Mouse (Mus musculus) A20 (cell line): ENCODE measurements around the gene Cobll1.
"Not testable (repeated sequence)": the region's sequence is repeated elsewhere in the genome, so short reads cannot be mapped to it uniquely, and the experiment has no call there.

ENCODE experiments used
- DNase-seq: peaks from one replicate; pipeline ENCODE4 v3.0.0-alpha.2; 2011; ENCODE audit warnings: low read depth, low spot score

The Cobll1 gene

DNA sequence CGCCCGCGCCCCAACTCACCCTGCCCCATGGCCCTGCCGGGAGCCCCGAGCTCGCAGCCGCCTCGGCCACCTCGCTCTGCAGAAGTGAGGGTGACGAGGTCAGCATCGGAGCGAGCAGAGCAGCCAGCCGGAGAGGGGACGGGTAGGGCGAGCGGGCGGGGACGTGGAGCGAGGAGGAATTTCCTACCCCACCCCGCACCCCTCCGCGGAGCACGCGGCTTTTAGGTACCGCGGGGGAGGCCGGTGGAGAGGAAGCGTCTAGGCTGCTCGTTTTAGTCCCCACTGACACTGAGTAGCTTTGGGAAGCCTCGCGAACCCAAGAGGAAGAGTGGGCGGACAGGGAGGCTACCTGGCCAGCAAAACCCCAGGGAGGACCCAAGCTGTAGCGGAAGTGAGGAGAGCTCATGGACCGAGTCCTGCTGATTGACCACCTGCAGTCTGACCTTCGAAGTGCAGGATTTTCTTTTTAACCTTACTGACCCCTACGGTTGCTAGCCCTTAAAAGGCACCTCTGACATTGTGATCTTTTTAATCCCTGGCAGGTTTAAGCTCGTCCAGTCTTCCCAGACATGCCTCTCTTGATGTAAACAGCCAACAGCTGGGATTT lies at the start of gene Cobll1:
Gene Cobll1, minus strand, starts transcription at position 440 of the 607 bp plus-strand sequence.
- no peak for DNase-seq

DNA sequence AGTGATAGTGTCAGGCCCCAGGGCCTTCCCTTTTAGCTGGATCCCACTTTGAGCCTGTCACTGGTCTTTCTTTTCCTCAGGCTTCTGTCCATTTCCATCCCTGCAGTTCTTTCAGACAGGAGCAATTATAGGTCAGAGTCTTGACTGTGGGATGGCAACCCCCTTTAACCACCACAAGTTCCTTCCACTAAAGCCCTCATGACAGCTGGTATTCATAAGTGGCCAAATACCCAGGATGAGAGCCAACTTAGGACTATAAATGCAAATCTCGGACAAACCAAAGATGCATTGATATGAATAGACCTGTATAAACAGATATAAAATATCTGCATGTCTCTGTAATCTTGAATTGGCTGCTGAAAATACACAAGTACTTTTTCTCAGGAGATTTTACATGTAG lies 49.5 kb upstream of the Cobll1 start:
- no peak for DNase-seq

GRCm38 (mm10) chr2:65285380-65285779 lies 46.2 kb upstream of the Cobll1 start:
- DNase-seq = no peak

DNA sequence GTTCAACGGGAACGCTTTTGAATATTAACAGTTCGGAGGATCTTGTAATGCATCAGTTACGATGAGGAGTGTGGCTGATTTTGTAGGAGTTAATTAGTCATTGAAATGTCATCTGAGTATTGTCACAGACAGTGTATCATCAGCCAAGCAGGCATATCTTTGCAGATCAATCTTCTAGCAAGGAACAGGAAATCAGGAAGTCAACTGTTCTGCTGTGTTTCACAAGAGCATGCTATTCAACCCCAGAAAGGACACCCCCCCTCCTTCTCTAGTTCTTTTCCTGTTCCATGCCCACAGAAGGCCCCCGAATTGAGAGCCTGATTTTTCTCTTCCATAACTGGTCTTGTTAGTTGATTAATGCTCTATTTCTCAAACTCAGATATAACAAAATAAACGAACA lies 43.8 kb upstream of the Cobll1 start:
- DNase-seq = no peak

DNA sequence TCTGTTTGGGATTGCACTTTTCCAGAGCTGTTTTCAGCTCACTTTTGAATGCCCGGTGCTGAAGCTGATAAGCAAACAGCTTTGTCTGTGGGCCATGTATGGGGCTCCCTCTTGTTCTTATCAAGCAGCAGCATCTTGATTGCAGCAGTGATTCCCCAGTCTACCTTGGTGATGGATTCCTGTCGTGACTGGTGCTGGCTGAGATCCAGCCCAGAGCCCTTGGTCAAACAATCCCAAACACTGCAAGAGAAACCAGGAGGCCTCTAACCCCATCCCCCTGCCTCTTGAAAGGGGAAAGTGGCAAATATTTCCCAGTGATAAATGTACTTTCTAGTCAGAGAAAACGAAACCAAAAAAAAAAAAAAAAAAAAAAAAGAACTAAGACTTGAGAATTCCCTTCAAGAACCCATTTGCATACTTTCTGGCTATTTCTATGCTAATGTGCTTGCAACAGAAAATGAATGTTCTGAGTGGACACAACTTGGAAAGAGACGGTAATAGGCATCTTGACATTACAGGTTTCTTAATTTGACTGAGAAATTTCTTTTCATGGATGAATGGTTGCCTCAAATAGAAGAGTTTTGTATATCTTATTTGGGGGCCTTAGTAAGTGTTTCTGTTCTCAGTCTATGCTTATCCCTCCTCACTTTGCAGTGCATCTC lies 40.0 kb upstream of the Cobll1 start:
- DNase-seq = no peak

DNA sequence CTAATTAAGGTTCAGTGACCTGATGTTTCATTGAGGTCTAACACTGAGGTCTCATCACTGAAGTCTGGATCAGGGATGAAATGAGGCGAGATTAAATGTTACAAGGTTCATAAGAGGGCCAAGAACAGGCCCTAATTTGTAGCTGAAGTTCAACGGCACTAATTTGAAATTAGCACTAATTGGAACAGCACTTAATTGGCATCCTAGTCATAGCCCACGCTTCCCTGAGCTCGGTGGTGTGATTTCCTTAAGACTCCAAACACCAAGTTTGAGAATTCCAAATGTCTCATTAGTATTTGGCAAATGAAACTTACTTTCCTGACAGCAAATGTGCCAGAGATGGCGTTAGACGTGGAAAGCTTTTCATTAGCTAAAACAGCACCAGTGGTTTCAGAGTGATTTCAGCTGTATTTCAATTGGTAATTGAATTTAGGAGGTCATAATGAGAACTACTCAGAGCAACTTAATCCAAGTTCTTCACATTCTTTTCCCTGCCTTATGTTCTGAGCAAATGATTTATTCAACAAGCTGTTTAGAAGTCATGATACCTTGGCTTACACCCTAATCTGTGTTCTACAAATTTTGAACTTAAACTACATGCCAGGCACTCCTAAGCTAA lies 36.3 kb upstream of the Cobll1 start:
- DNase-seq = no peak

DNA sequence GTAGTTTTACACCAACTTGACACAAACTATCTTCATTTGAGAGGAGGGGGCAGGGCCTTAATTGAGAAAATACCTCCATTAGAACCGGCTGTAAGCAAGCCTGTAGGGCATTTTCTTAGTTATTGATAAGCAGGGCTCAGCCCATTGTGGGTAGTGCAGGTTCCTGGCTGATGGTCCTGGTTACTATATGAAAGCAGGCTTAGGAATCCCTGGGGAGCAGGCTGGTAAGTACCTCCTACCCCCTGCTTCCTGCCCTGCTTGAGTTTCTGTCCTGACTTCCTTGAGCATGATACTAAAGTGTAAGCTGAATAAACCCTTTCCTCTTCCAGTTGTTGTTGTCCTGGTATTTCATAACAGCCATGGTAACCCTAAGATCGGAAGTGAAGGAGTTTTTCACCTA lies 34.7 kb upstream of the Cobll1 start:
- no peak for DNase-seq

DNA sequence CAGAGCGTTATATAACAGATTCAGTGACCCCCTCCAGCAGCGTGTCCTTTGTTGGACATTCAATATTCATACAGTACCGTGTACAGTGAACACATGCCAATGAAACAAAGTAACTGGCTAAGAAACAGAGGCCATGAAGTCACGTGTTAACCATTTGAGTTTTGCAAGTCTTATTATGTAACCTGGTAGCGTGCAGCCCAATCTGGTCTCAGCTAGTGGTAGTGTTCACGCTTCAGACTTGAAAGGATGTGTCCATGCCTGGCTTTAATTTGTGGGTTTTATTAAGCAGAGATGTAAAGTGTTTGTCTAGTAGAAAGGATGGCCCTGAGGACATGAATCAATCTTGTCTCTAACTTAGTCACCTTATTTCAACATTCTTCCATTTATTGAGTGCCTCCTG lies 29.5 kb upstream of the Cobll1 start:
- DNase-seq = no peak

GRCm38 (mm10) chr2:65267834-65268233 lies 28.6 kb upstream of the Cobll1 start:
- DNase-seq = no peak

GRCm38 (mm10) chr2:65266576-65267299 lies 27.5 kb upstream of the Cobll1 start:
- DNase-seq = no peak

GRCm38 (mm10) chr2:65262251-65262650 lies 23.0 kb upstream of the Cobll1 start:
- no peak for DNase-seq

GRCm38 (mm10) chr2:65260828-65261227 lies 21.6 kb upstream of the Cobll1 start:
- DNase-seq = not testable (repeated sequence)

GRCm38 (mm10) chr2:65260400-65260799 lies 21.2 kb upstream of the Cobll1 start:
- DNase-seq = no peak

GRCm38 (mm10) chr2:65257446-65257845 lies 18.2 kb upstream of the Cobll1 start:
- no peak for DNase-seq

DNA sequence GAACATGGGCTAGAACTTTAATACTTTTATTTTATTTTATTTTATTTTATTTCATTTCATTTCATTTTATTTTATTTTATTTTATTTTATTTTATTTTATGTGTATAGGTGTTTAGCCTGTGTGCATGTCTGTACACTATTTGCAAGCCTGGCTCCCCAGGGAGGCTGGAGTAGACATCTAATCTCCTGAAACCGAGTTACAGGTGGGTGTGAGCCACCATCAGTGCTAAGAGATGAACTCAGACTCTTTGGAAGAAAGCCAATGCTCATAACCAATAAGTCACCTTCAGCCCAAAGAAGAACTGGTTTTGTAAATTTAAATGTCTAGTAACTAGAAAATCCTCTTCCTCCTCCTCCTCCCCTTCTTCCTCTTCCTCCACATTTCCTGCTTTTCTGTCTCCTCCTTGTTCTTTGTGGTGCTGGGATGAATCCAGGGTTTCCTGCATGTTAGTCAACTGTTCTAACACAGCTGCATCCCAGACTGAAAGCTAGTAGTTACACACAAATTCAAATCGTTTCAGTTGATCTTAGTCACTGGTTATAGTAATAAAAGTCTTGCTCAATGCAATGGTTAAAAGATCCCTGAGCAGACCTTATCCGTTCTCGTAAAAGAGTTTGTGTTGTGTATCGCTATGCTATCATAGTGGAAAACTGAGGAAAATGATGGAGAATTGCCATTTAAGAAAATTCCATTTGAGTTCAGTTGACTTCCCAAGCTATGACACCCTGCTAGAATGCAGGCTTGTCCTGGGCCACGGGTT lies 17.5 kb upstream of the Cobll1 start:
- DNase-seq = no peak

GRCm38 (mm10) chr2:65250589-65251104 lies 11.4 kb upstream of the Cobll1 start:
- no peak for DNase-seq

GRCm38 (mm10) chr2:65249575-65249974 lies 10.4 kb upstream of the Cobll1 start:
- DNase-seq = no peak

GRCm38 (mm10) chr2:65240173-65240745 lies 1.1 kb upstream of the Cobll1 start:
- DNase-seq = no peak

GRCm38 (mm10) chr2:65238171-65238963 lies 836 bp downstream of the Cobll1 start:
- DNase-seq = no peak

GRCm38 (mm10) chr2:65237610-65238170 lies 1.5 kb downstream of the Cobll1 start:
- no peak for DNase-seq
